Comparison of ENCODE assay signal across 16 mouse cellular contexts in genomic region chr17:5756855-5757254, GRCm38 (mm10).
"Had no signal": no experiment of that assay in that cellular context is flagged by ENCODE, and none has a peak within 500 bp of the region (broad histone marks: within the 10 kb centered on the region; RNA-seq: fewer than 3 reads in every experiment).

No protein-coding gene starts in this region.

- H3K27ac ChIP-seq: liver, embryonic 14.5 days; midbrain, embryonic 10.5 days; midbrain, embryonic 12.5 days; neural tube, embryonic 13.5 days; neural tube, embryonic 15.5 days had no signal

- H3K9ac ChIP-seq: liver, embryonic 14.5 days; lung, embryonic 14.5 days; midbrain, embryonic 12.5 days; neural tube, embryonic 13.5 days; neural tube, embryonic 15.5 days had no signal

- DNase-seq: lung, adult 18-20 months; lung, embryonic 14.5 days; lung, postnatal 10 days; lung, postnatal 4 days; midbrain, embryonic 14.5 days; retina, postnatal 1 day; right cerebral cortex, adult 18-20 months; right cerebral cortex, postnatal 25 days; thymus, adult 18-20 months had no signal

- H3K27me3 ChIP-seq: neural tube, embryonic 15.5 days had no signal

- ATAC-seq: midbrain, embryonic 16.5 days had no signal

- H3K4me2 ChIP-seq: lung, embryonic 14.5 days; midbrain, embryonic 12.5 days; neural tube, embryonic 13.5 days; neural tube, embryonic 15.5 days had no signal

- H3K4me3 ChIP-seq: midbrain, embryonic 10.5 days; midbrain, embryonic 12.5 days; myocyte; neural tube, embryonic 13.5 days; neural tube, embryonic 15.5 days had no signal

- H3K9me3 ChIP-seq: midbrain, embryonic 10.5 days; midbrain, embryonic 12.5 days; neural tube, embryonic 13.5 days; neural tube, embryonic 15.5 days had no signal

- H3K36me3 ChIP-seq: midbrain, embryonic 10.5 days; midbrain, embryonic 12.5 days; neural tube, embryonic 13.5 days; neural tube, embryonic 15.5 days had no signal
